Mouse (Mus musculus) hindbrain, embryonic 10.5 days (tissue): ENCODE results near the gene Srrm2. TPM values are rescaled to one million over a fixed set of nuclear protein-coding genes. Genes with fewer than 3 reads are reported as not detected.
A peak's percentile ranks its signal among the peaks of the same experiment; 100 is the strongest.

Experiments
- DNase-seq: peaks from one replicate; pipeline ENCODE4 v3.0.0-alpha.2; 2017; ENCODE audit warnings: low spot score
- H3K27ac ChIP-seq: fragments of 300-500 bp; sonication (generic); 2 replicates; pipeline ENCODE4 v1.5.1; 2016; ENCODE audit warnings: mild to moderate bottlenecking, moderate library complexity
- H3K27me3 ChIP-seq: fragments of 300-500 bp; sonication (generic); 2 replicates; pipeline ENCODE4 v1.6.1; 2016; ENCODE audit warnings: mild to moderate bottlenecking; ENCODE audit not compliant: poor library complexity, insufficient read depth, severe bottlenecking
- H3K36me3 ChIP-seq: fragments of 300-500 bp; sonication (generic); 2 replicates; pipeline ENCODE4 v1.6.1; 2016; ENCODE audit warnings: mild to moderate bottlenecking, moderate library complexity
- H3K4me1 ChIP-seq: fragments of 300-500 bp; sonication (generic); replicated peaks from 2 replicates; pipeline ENCODE4 v1.6.1; 2016; ENCODE audit warnings: mild to moderate bottlenecking
- H3K4me3 ChIP-seq: fragments of 300-500 bp; sonication (generic); 2 replicates; pipeline ENCODE4 v1.5.1; 2016; ENCODE audit warnings: mild to moderate bottlenecking, moderate library complexity
- H3K9me3 ChIP-seq: fragments of 300-500 bp; sonication (generic); 2 replicates; pipeline ENCODE4 v1.6.1; 2016; ENCODE audit warnings: mild to moderate bottlenecking, moderate library complexity
- WGBS: fragments of 180-500 bp; shearing (Covaris S2); methylation state at CpG from one replicate; pipeline ENCODE4 v1.1.7; 2016; 5-methylcytosine and 5-hydroxymethylcytosine counted together
- polyA plus RNA-seq: library from polyadenylated mRNA; unstranded; fragments of >200 nt; fragmentation: Nextera tagmentation; extraction: Ambion mirVana; gene quantifications from 2 replicates; pipeline ENCODE4 v1.2.1, GENCODE M21; 2016

Srrm2 gene
- polyA plus RNA-seq, 1 experiment from 2014 or later = 570 TPM

- peaks cover 26% of the 10 kb centered on the region for H3K36me3 ChIP-seq
- 50% methylated on average over 6 of the region's 6 CpGs for WGBS
- 0 out of 2 replicates have a peak, but pooled peaks cover 3% of the 10 kb centered on the region for H3K9me3 ChIP-seq
- peaks cover 53% of the 10 kb centered on the region for H3K27me3 ChIP-seq
- peaks cover 28% of the 10 kb centered on the region for H3K4me1 ChIP-seq
- no peak overlapping the region for H3K27ac ChIP-seq
- H3K4me3 ChIP-seq = no peak overlapping the region
- no peak for DNase-seq
Measured at GRCm38 (mm10) chr17:23748026-23748425, 42.3 kb upstream of the Srrm2 start.

DNA sequence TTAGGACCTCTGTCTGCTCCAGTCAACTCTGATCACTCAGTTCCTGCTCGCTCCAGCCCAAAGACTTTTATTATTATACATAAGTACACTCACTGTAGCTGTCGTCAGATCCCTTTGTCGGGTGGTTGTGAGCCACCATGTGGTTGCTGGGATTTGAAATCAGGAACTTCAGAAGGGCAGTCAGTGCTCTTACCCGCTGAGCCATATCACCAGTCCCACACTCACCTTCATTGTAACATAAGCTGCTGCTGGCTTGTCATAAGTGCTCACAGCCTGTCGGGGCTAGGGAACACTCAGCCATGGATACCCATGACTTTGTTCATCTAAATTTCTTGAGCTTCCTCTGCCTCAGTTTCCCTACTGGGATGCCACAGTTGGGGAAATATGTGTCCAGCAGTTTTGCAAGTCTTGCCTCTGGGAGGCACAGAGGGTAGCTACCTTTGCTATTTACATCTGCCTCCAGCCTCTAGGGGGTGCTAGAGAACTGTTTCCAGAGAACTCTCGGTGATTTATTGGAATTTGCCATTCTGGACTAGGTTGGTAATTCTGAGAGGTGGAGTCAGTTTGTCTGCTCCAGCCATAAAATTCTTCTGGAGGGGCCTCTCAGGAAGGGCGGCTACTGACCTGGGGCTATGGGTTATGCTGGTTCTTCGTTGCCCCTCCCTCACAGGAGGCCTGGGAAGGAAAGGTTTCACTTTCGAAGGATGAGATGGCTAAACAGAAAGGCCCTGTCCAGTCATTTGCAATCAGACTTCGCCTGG, 41.5 kb upstream of the Srrm2 start:
- peaks cover 45% of the 10 kb centered on the region for H3K27me3 ChIP-seq
- H3K4me1 ChIP-seq = peaks cover 28% of the 10 kb centered on the region
- 43% methylated on average over 10 of the region's 10 CpGs for WGBS
- DNase-seq = peak; percentile 46
- peaks cover 34% of the 10 kb centered on the region for H3K36me3 ChIP-seq
- H3K27ac ChIP-seq = 0 out of 2 replicates have a peak overlapping the region, but pooled peaks have one; percentile 8
- H3K4me3 ChIP-seq = peak overlapping the region; percentile 21; the same call in 1 of the 2 replicates
- 0 out of 2 replicates have a peak, but pooled peaks cover 3% of the 10 kb centered on the region for H3K9me3 ChIP-seq

DNA sequence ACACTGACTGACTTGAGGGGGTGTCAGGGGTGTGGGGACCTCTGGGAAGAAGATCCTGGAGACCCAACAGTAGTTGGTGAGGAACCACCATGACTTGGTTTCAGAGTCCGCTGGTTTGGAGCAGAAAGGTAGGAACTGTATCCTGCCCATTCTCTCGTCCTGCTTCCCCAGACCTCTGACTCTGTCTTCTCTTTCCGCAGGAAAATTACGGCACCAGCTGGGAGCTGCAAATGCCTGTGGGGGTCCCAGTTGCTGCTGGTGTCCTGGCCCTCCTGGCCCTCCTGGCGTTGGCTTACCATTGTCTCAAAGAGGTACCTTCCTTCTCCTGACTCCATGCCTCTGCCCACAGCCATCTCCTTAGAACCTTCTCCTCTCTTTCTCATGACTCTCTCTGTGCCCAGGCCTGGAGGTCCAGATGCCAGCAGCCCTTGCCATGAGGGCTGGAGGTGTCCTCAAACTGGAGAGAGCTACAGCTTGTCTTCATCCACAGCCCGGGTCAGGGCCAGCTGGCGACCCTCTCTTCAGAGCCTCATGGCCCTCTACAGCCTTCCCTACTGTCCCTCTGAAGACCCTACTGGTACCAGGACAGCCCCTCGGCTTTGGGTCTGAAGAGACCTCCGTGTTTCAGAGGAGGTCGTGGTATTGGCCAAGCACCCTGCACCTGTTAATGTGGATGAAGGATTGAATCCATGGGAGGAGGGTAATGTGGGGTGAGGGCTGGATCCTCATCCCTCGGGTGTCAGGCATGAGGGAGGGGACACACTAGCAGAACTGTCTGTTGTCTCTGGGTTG, 40.7 kb upstream of the Srrm2 start:
- H3K4me1 ChIP-seq = peaks cover 21% of the 10 kb centered on the region
- peak overlapping the region; percentile 21; the same call in 1 of the 2 replicates for H3K4me3 ChIP-seq
- 83% methylated on average over 11 of the region's 11 CpGs for WGBS

DNA sequence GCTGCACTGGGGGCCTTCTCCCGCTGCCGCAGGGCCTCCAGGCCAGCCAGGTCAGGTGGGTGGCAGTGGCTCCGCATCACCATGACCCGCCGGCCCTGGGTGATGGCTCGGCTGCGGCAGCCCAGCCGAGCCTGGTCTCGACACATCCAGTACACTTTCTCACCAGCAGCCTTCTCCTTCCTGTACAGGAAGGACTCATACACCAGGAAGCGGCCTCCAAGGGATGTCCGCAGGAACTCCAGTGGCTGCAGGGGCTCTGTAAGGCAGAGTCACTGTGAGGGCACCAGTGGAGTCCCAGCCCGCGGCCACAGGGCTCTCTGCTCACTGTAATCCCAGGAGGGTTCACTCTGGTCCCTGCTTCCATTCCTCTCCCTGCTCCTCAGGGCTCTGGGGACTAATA, 34.6 kb upstream of the Srrm2 start:
- WGBS = 94% methylated on average over 13 of the region's 13 CpGs
- H3K36me3 ChIP-seq = peaks cover 99% of the 10 kb centered on the region
- no peak for DNase-seq
- no peaks in the 10 kb centered on the region for H3K4me1 ChIP-seq
- no peaks in the 10 kb centered on the region for H3K9me3 ChIP-seq
- H3K27ac ChIP-seq = no peak overlapping the region
- H3K4me3 ChIP-seq = no peak overlapping the region
- no peaks in the 10 kb centered on the region for H3K27me3 ChIP-seq

More for the DNA sequence above, 40.7 kb upstream of the Srrm2 start:
- Histone ChIP-seq H3K27me3 (peaks cover 37% of the 10 kb centered on the region), H3K9me3 (0 out of 2 replicates have a peak, but pooled peaks cover 3% of the 10 kb centered on the region), H3K27ac (0 out of 2 replicates have a peak overlapping the region, but pooled peaks have one; percentile 8), H3K36me3 (peaks cover 42% of the 10 kb centered on the region)
- DNase-seq = no peak

GRCm38 (mm10) chr17:23757581-23757980, 32.8 kb upstream of the Srrm2 start:
- WGBS = 96% methylated on average over 9 of the region's 9 CpGs
- Histone ChIP-seq H3K9me3 (no peaks in the 10 kb centered on the region), H3K27me3 (no peaks in the 10 kb centered on the region), H3K4me3 (no peak overlapping the region), H3K36me3 (peaks cover 100% of the 10 kb centered on the region), H3K27ac (no peak overlapping the region), H3K4me1 (no peaks in the 10 kb centered on the region)
- DNase-seq = no peak

GRCm38 (mm10) chr17:23758801-23759200, 31.5 kb upstream of the Srrm2 start:
- H3K36me3 ChIP-seq = peaks cover 100% of the 10 kb centered on the region
- WGBS = 81% methylated on average over 8 of the region's 8 CpGs
- DNase-seq = no peak
- no peak overlapping the region for H3K4me3 ChIP-seq
- no peak overlapping the region for H3K27ac ChIP-seq
- H3K27me3 ChIP-seq = no peaks in the 10 kb centered on the region
- H3K9me3 ChIP-seq = no peaks in the 10 kb centered on the region
- H3K4me1 ChIP-seq = 0 out of 2 replicates have a peak, but pooled peaks cover 4% of the 10 kb centered on the region

DNA sequence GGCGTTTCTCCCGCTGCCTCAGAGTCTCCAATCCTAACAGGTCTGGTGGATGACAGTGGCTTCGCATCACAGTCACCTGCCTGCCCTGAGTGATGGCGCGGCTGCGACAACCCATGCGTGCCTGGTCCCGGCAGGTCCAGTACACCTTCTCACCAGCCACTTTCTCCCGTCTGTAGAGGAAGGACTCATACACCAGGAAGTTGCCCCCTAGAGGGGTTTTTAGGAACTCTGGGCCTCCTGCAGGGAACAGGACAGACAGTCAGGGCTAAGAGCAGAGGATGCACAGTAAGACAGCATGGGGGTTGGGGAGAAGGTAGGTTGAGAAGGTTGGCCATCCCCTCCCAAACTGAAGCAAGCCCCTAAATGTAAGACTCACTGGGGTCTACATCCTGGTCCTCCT, 30.1 kb upstream of the Srrm2 start:
- H3K36me3 ChIP-seq = peaks cover 94% of the 10 kb centered on the region
- WGBS = 93% methylated on average over 9 of the region's 9 CpGs

DNA sequence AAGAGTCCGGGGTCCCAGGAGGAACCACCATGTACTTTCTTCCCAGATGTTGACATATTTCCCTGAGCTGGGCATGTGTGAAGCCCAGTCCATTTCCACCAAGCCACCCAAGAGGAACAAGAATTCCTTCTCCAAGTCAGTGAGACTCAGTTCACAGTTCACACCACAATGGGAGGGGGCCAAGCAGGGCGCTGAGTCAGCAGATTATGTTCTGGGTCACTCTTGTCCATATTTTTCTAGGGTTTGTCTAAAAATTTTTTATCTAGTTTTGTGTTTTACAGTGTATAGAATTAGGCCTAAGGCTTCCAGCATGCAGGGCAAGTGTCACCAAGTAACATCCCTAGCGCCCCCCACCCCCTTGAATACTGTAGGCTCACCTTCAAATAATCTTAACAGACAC, 29.2 kb upstream of the Srrm2 start:
- Histone ChIP-seq H3K9me3 (no peaks in the 10 kb centered on the region), H3K27me3 (no peaks in the 10 kb centered on the region), H3K4me3 (no peak overlapping the region), H3K27ac (no peak overlapping the region), H3K4me1 (0 out of 2 replicates have a peak, but pooled peaks cover 4% of the 10 kb centered on the region), H3K36me3 (peaks cover 92% of the 10 kb centered on the region)
- no peak for DNase-seq
- 90% methylated on average over 3 of the region's 3 CpGs for WGBS

More for the DNA sequence above, 30.1 kb upstream of the Srrm2 start:
- 0 out of 2 replicates have a peak, but pooled peaks cover 4% of the 10 kb centered on the region for H3K4me1 ChIP-seq
- H3K9me3 ChIP-seq = no peaks in the 10 kb centered on the region
- no peak for DNase-seq
- no peak overlapping the region for H3K27ac ChIP-seq
- H3K4me3 ChIP-seq = no peak overlapping the region
- no peaks in the 10 kb centered on the region for H3K27me3 ChIP-seq

- no peak for DNase-seq
- H3K4me3 ChIP-seq = no peak overlapping the region
- H3K36me3 ChIP-seq = peaks cover 87% of the 10 kb centered on the region
Measured at GRCm38 (mm10) chr17:23762976-23763375, 27.4 kb upstream of the Srrm2 start.

DNA sequence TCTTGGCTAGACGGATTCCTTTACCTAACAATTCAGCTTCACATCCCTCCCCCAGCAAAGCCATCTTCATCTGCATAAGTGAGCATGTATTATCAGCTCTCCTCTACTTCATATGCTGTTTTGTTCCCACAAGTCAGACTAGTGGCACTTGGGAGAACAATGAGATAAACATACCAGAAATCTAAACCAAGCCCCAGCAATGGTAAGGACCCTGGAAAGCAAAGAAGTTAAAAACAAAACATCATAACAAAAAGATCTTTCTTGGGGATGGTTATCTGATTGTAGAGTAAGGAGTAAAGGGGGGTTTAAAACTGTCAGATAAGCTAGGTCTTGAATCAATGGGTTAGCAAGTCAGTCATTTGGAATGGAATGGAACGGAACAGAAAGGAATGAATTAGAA, 19.8 kb upstream of the Srrm2 start:
- H3K4me3 ChIP-seq = peak overlapping the region; percentile 87
- H3K27ac ChIP-seq = peak overlapping the region; percentile 97
- H3K36me3 ChIP-seq = peaks cover 39% of the 10 kb centered on the region
- no peaks in the 10 kb centered on the region for H3K27me3 ChIP-seq
- H3K4me1 ChIP-seq = peaks cover 22% of the 10 kb centered on the region
- WGBS = 16% methylated on average over 2 of the region's 2 CpGs
- no peaks in the 10 kb centered on the region for H3K9me3 ChIP-seq
- no peak for DNase-seq

More at GRCm38 (mm10) chr17:23762976-23763375, 27.4 kb upstream of the Srrm2 start:
- no peaks in the 10 kb centered on the region for H3K9me3 ChIP-seq
- H3K4me1 ChIP-seq = 0 out of 2 replicates have a peak, but pooled peaks cover 4% of the 10 kb centered on the region
- 90% methylated on average over 11 of the region's 11 CpGs for WGBS
- no peak overlapping the region for H3K27ac ChIP-seq
- no peaks in the 10 kb centered on the region for H3K27me3 ChIP-seq

DNA sequence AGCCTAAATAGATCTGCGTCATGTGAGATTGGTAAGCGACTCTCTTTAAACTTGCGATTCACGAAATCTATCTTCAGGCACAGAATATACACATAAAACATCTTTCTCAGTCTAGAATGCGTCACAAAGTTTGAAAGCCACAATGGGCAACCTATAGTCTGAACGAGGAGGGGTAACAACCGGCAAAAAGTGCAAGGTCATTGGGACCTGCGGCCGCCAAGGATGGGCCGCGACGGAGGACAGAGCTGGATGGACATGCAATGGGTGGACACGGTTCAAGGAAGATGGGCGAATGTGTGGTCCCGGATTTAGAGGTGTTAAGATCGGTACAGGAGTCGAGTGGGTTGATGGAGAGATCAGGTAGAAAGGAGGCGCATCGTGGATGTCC, 19.4 kb upstream of the Srrm2 start:
- no peak for DNase-seq
- WGBS = 1% methylated on average over 19 of the region's 19 CpGs
- peaks cover 22% of the 10 kb centered on the region for H3K4me1 ChIP-seq

DNA sequence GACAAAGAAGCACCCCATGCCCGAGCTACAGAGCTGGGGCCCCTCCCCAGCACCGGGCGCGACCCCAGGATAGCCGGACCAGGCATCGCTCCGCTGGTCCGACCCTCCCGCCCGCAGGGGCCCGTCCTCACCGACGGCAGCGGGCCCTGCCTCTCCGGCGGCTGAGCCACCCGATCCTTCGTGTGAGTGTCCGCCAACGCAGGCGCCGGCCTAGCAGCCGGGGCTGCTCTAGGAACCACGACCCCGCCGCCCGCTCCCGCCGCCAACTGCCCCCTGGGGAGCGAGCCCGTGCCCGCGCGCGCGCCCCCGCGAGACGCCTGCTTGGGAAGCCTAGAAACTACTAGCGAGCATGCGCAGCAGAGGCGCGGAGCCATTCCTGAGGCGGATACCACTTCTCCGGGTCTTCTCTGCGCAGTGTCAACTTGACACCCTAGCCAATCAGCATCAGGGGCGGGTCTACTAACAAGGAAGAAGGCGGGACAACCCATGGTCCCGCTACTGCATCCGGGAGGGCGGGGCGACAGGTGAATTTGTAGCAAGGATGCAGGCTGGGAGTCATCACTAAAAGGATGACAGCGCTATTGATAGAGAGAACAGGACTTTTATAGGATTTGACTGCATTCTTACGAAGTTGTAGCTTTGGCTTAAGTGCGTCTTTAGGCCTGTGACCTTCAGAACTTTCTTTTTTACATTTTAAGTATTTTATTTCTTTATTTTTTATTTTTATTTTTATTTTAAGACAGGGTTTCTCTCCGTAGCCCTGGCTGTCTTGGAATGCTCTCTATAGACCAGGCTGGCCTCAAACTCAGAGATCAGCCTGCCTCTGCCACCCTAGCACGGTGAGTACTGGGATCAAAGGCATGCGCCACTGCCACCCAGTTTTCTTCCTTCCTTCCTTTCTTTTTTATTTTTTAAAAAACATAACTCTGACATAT, 18.8 kb upstream of the Srrm2 start, which contains the start of gene Flywch1:
TSS of gene Flywch1 (minus strand) at position 319 of the 935 bp plus-strand sequence.
- H3K27me3 ChIP-seq = no peaks in the 10 kb centered on the region
- H3K36me3 ChIP-seq = peaks cover 32% of the 10 kb centered on the region
- H3K27ac ChIP-seq = peak within 1 kb of the TSS; percentile 97
- DNase-seq = peak; percentile 99
- H3K4me1 ChIP-seq = peaks cover 22% of the 10 kb centered on the region
- WGBS = 4% methylated on average over 58 of the region's 58 CpGs
- H3K9me3 ChIP-seq = no peaks in the 10 kb centered on the region
- H3K4me3 ChIP-seq = peak within 1 kb of the TSS; percentile 87

More for the DNA sequence above, 19.4 kb upstream of the Srrm2 start:
- Histone ChIP-seq H3K27ac (peak overlapping the region; percentile 97), H3K4me3 (peak overlapping the region; percentile 87), H3K36me3 (peaks cover 35% of the 10 kb centered on the region), H3K9me3 (no peaks in the 10 kb centered on the region), H3K27me3 (no peaks in the 10 kb centered on the region)
